Mouse (Mus musculus): ENCODE results near the gene Pax5.

DNA sequence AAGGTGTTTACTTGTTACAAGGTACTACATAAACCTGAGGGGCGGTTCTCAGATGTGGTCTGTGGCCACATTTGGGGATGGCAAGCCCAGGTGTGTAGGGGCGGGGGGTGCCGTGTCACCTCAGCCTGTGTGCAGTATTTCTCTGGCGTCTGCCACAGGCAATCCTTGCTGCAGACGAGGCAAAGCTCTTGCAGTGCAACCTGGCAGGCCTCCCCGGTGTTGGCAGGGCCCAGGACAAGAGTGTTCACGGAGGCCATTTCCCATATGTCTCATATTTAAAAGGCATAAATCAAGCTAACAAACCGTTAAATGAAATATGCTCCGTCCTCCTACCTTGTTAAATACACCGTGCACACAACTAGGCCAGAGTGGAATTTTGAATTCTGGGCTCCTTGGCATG lies 141.6 kb downstream of the Pax5 start:
- TF ChIP-seq CTCF (IDR thresholded peaks at IDR 0.05; ENCODE audit: low read depth) (no peak), EP300 (optimal IDR thresholded peaks at IDR 0.05) (no peak)
